Mouse (Mus musculus) heart, embryonic 16.5 days (tissue): Measurements from ENCODE around the gene Pknox2. TPM values are rescaled to one million over a fixed set of nuclear protein-coding genes. Genes with fewer than 3 reads are reported as not detected.

Experiments used
- ATAC-seq: fragments of 200-750 bp; cut with Nextera tagmentation; replicated peaks from 2 replicates; pipeline ENCODE4 v1.8.0; 2017; ENCODE audit warnings: moderate number of reproducible peaks; ENCODE audit not compliant: insufficient read depth, low FRiP score; ENCODE audit errors: extremely low read depth
- H3K27ac ChIP-seq: fragments of 300-500 bp; sonication (generic); 2 replicates; pipeline ENCODE4 v1.5.1; 2014; ENCODE audit warnings: mild to moderate bottlenecking, low read length, control low read depth, moderate library complexity
- H3K27me3 ChIP-seq: fragments of 300-500 bp; sonication (generic); 2 replicates; pipeline ENCODE4 v1.6.1; 2014; ENCODE audit warnings: low read length, mixed read lengths; ENCODE audit not compliant: control insufficient read depth, insufficient read depth
- H3K36me3 ChIP-seq: fragments of 300-500 bp; sonication (generic); 2 replicates; pipeline ENCODE4 v1.6.1; 2014; ENCODE audit not compliant: control insufficient read depth, insufficient read depth
- H3K4me1 ChIP-seq: fragments of 300-500 bp; sonication (generic); 2 replicates; pipeline ENCODE4 v1.6.1; 2014; ENCODE audit warnings: low read length, mixed read lengths; ENCODE audit not compliant: control insufficient read depth, insufficient read depth
- H3K4me2 ChIP-seq: fragments of 300-500 bp; sonication (generic); 2 replicates; pipeline ENCODE4 v1.6.1; 2014; ENCODE audit warnings: low read depth, mild to moderate bottlenecking, control low read depth, low read length
- H3K4me3 ChIP-seq: fragments of 300-500 bp; sonication (generic); 2 replicates; pipeline ENCODE4 v1.5.1; 2014; ENCODE audit warnings: mild to moderate bottlenecking, control low read depth, low read length
- H3K9ac ChIP-seq: fragments of 300-500 bp; sonication (generic); 2 replicates; pipeline ENCODE4 v1.6.1; 2014; ENCODE audit warnings: low read length, control low read depth
- H3K9me3 ChIP-seq: fragments of 300-500 bp; sonication (generic); replicated peaks from 2 replicates; pipeline ENCODE4 v1.6.1; 2016; ENCODE audit warnings: low read length; ENCODE audit not compliant: control insufficient read depth
- WGBS: fragments of 180-500 bp; shearing (Covaris S2); extraction: QIAGEN DNeasy Blood & Tissue Kit; methylation state at CpG from one replicate; pipeline ENCODE4 v1.1.7; 2014; 5-methylcytosine and 5-hydroxymethylcytosine counted together
- polyA plus RNA-seq: library from polyadenylated mRNA; unstranded; fragments of >200 nt; fragmentation: Nextera tagmentation; extraction: Ambion mirVana; gene quantifications from 2 replicates; pipeline ENCODE4 v1.2.1, GENCODE M21; 2015

The Pknox2 gene
- polyA plus RNA-seq, 1 experiment from 2014 or later = 3.9 TPM

- Histone ChIP-seq H3K9ac (no peak overlapping the region), H3K36me3 (no peaks in the 10 kb centered on the region), H3K4me2 (no peak overlapping the region), H3K27ac (no peak overlapping the region), H3K4me3 (no peak overlapping the region), H3K4me1 (peaks cover 3% of the 10 kb centered on the region; the same call in 1 of the 2 replicates), H3K27me3 (no peaks in the 10 kb centered on the region), H3K9me3 (no peaks in the 10 kb centered on the region)
- 50% methylated on average over 2 of the region's 2 CpGs for WGBS
- no peak for ATAC-seq
These were observed 273.4 kb downstream of the Pknox2 start for GRCm38 (mm10) chr9:36873796-36874195.

DNA sequence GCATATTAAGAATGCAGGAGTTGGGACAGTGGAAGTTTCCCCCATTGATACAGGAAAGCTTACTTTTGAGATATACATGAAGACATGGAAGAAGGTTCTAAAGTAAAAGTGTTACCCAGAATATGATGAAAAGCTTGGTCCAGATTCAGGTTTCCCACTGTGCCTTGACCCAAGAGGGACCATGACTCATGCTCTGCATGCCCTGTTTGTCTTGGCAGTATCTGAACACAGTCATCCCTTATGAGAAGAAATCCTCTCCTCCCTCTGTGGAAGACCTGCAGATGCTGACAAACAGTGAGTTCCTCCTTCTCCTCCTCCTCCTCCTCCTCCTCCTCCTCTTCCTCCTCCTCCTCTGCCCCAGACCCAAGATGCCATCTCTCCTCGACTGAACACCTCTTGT, 276.9 kb downstream of the Pknox2 start:
- no peak overlapping the region for H3K4me2 ChIP-seq
- no peaks in the 10 kb centered on the region for H3K36me3 ChIP-seq
- H3K9ac ChIP-seq = no peak overlapping the region
- no peak overlapping the region for H3K4me3 ChIP-seq
- H3K9me3 ChIP-seq = no peaks in the 10 kb centered on the region
- H3K27me3 ChIP-seq = no peaks in the 10 kb centered on the region
- peaks cover 3% of the 10 kb centered on the region; the same call in 1 of the 2 replicates for H3K4me1 ChIP-seq
- 29% methylated on average over 1 of the region's 1 CpGs for WGBS
- no peak overlapping the region for H3K27ac ChIP-seq
- ATAC-seq = no peak

DNA sequence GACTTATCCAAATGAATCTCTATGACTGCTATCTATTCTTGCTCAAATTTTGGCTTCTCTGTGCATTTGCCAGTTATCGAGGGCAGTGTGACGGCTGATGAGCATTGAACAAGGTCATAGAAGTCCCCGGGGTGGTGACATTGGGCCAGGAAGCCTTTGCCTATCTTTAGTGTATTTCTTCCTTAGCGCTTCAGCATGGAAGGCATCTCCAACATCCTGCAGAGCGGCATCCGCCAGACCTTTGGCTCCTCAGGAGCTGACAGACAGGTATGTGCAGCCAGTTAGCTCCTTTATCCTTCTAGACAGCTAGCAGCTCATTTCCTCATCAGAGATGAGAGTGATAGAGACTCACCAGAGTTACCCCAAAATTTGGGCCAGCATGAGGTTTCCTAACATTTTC, 278.5 kb downstream of the Pknox2 start:
- Histone ChIP-seq H3K4me2 (no peak overlapping the region), H3K9me3 (no peaks in the 10 kb centered on the region)
- WGBS = 70% methylated on average over 6 of the region's 6 CpGs

GRCm38 (mm10) chr9:36864862-36865813, 282.1 kb downstream of the Pknox2 start:
- Histone ChIP-seq H3K9me3 (no peaks in the 10 kb centered on the region), H3K4me1 (no peaks in the 10 kb centered on the region), H3K36me3 (no peaks in the 10 kb centered on the region), H3K27me3 (no peaks in the 10 kb centered on the region), H3K4me2 (no peak overlapping the region), H3K27ac (no peak overlapping the region), H3K4me3 (no peak overlapping the region), H3K9ac (no peak overlapping the region)
- WGBS = 50% methylated on average over 4 of the region's 4 CpGs
- ATAC-seq = no peak

More for the DNA sequence above, 278.5 kb downstream of the Pknox2 start:
- no peak overlapping the region for H3K4me3 ChIP-seq
- no peak overlapping the region for H3K27ac ChIP-seq
- H3K4me1 ChIP-seq = no peaks in the 10 kb centered on the region; the same call in 1 of the 2 replicates
- no peak overlapping the region for H3K9ac ChIP-seq
- H3K27me3 ChIP-seq = no peaks in the 10 kb centered on the region
- ATAC-seq = no peak
- no peaks in the 10 kb centered on the region for H3K36me3 ChIP-seq

GRCm38 (mm10) chr9:36863694-36864093, 283.5 kb downstream of the Pknox2 start:
- WGBS = 55% methylated on average over 3 of the region's 3 CpGs
- Histone ChIP-seq H3K27me3 (no peaks in the 10 kb centered on the region), H3K9me3 (no peaks in the 10 kb centered on the region), H3K4me3 (no peak overlapping the region), H3K36me3 (no peaks in the 10 kb centered on the region), H3K4me1 (no peaks in the 10 kb centered on the region), H3K27ac (no peak overlapping the region), H3K4me2 (no peak overlapping the region), H3K9ac (no peak overlapping the region)
- ATAC-seq = no peak

GRCm38 (mm10) chr9:36862576-36862975, 284.6 kb downstream of the Pknox2 start:
- H3K4me3 ChIP-seq = no peak overlapping the region
- no peaks in the 10 kb centered on the region for H3K27me3 ChIP-seq
- H3K27ac ChIP-seq = no peak overlapping the region
- H3K4me2 ChIP-seq = no peak overlapping the region
- H3K4me1 ChIP-seq = no peaks in the 10 kb centered on the region
- H3K9me3 ChIP-seq = no peaks in the 10 kb centered on the region
- ATAC-seq = no peak
- no peak overlapping the region for H3K9ac ChIP-seq
- no peaks in the 10 kb centered on the region for H3K36me3 ChIP-seq
- 66% methylated on average over 2 of the region's 2 CpGs for WGBS

DNA sequence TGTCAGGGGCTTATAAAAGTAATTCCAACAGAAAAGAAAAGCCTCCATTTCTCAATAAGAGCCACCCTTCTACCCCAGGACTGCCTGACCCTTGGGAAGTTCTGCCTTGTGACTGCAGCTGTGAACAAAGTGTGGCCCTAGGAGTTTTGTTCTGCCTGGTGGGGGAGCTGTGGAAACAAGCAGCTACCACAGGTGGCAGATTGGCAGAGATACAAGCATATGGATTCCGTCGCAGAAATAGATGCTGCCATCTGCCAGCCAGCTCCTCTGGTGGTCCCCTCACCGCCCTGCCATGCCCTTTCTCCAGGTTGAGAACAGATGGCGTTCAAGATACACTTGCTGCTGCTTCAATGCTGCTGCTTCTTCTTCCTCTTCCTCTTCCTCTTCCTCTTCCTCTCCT, 288.5 kb downstream of the Pknox2 start:
- Histone ChIP-seq H3K4me3 (no peak overlapping the region), H3K36me3 (no peaks in the 10 kb centered on the region), H3K27ac (no peak overlapping the region), H3K9ac (no peak overlapping the region), H3K27me3 (no peaks in the 10 kb centered on the region), H3K4me2 (no peak overlapping the region), H3K9me3 (no peaks in the 10 kb centered on the region), H3K4me1 (no peaks in the 10 kb centered on the region)
- 47% methylated on average over 4 of the region's 4 CpGs for WGBS
- no peak for ATAC-seq

GRCm38 (mm10) chr9:36857476-36858117, 289.6 kb downstream of the Pknox2 start:
- no peak overlapping the region for H3K4me2 ChIP-seq
- no peaks in the 10 kb centered on the region for H3K36me3 ChIP-seq
- WGBS = 37% methylated on average over 8 of the region's 8 CpGs
- H3K4me1 ChIP-seq = no peaks in the 10 kb centered on the region
- no peaks in the 10 kb centered on the region for H3K9me3 ChIP-seq
- no peaks in the 10 kb centered on the region for H3K27me3 ChIP-seq
- no peak for ATAC-seq
- no peak overlapping the region for H3K27ac ChIP-seq
- no peak overlapping the region for H3K9ac ChIP-seq
- H3K4me3 ChIP-seq = no peak overlapping the region

DNA sequence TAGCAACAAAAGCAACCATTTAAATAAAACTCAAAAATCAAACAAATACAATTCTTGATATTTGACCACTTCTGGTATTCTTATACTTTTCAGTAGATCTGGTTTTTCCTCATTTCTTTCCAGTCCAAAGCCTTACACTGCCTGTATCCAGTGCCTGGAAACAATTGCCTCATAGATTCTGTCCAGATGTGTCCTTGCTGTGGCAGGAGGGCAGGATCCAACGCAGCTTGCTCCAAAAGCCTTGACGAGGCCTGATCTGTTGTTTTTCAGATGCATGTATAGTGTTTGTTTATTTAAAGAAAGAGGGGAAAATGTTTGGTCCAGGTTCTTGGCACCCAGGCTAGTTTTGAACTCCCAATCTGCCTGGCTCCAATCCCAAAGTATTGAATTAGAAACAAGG, 290.9 kb downstream of the Pknox2 start:
- no peak overlapping the region for H3K4me2 ChIP-seq
- no peak for ATAC-seq
- no peak overlapping the region for H3K4me3 ChIP-seq
- WGBS = 42% methylated on average over 2 of the region's 2 CpGs
- no peak overlapping the region for H3K27ac ChIP-seq
- no peaks in the 10 kb centered on the region for H3K36me3 ChIP-seq
- no peaks in the 10 kb centered on the region for H3K4me1 ChIP-seq
- no peaks in the 10 kb centered on the region for H3K27me3 ChIP-seq
- H3K9me3 ChIP-seq = no peaks in the 10 kb centered on the region
- H3K9ac ChIP-seq = no peak overlapping the region
